Mouse (Mus musculus): Measurements from ENCODE around the gene Sptbn1.

The Sptbn1 gene

GRCm38 (mm10) chr11:30132581-30132980 is 135.4 kb downstream of the Sptbn1 start:
- DNase-seq (ENCODE audit: extremely low spot score, low spot score): no peak

DNA sequence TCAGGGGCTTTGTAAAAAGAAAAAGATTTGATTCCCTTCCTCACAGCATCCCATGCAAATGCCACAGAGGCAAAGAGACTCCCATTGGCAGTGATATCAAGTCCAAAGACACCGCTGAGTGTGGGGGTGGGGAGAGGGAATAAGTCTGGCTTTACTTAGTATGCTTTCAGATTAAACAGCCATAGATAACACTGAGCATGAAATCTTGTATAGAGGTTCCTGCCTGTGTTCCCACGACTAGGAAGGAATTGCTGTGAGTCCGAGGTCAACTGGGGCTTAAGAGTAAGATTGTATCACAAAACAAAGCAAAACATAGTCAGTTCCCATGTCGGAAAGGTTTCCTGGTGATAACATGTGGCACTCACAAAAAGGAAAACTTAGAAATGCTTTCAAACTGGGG is 136.3 kb downstream of the Sptbn1 start:
- no peak for DNase-seq (ENCODE audit: extremely low spot score, low spot score)

GRCm38 (mm10) chr11:30129339-30129738 is 138.6 kb downstream of the Sptbn1 start:
- no peak for DNase-seq (ENCODE audit: extremely low spot score, low spot score)

DNA sequence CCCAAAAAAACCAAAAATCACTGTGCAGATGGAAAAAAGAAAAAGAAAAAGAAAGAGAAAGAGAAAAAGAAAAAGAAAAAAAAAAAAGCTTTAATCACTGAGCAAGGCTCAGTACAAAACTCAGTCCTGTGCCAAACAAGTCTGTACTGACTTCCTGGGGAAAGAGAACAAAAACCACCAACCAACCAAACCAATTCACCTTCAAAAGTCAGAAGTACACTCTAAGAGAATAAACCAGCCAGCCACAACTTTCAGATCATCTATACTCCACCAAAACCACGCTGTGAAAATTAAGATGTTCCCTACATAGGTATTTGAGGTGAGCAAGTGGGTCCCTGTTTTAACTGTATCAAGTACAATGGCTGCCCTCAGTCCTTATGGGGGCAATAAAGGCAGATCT is 141.1 kb downstream of the Sptbn1 start:
- DNase-seq (ENCODE audit: extremely low spot score, low spot score): no peak

DNA sequence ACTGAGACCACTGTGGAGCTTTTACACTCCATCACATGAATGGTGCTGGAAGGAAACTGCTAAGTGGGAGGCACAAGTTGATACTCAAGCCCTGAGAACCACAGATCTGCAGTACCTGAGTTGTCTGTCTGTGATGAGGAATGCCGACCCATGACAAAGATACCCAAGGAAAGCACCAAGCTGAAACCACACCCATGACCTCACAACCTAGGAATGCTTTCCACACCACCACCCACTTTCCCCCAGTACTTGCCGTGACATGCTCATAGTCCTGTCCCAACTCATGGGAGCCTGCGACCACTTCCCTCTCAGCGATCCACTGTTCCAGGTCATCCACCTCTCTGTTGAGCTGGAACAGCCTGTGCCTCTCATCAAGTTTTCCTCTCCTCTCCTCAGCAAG is 149.9 kb downstream of the Sptbn1 start:
- no peak for DNase-seq (ENCODE audit: extremely low spot score, low spot score)

GRCm38 (mm10) chr11:30113631-30114030 is 154.3 kb downstream of the Sptbn1 start:
- no peak for DNase-seq (ENCODE audit: extremely low spot score, low spot score)

DNA sequence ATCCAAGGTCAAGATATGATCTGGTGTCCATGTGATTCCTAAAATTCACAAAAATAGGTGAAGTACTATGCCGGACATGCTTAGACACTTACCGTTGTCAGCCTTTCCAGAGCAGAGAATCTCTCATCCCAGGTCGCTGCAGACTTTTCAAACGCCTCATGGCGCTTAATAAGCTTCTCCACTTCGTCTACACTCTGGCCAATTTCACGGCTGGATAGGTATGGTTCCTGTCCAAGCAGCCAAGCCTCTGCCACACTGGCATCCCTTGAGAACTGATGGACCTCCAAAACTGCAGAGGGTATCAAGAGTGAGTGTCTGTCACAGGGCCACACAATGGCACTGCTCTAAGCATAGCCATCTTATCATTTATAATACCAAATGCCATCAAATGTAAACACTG is 157.3 kb downstream of the Sptbn1 start:
- no peak for DNase-seq (ENCODE audit: extremely low spot score, low spot score)

DNA sequence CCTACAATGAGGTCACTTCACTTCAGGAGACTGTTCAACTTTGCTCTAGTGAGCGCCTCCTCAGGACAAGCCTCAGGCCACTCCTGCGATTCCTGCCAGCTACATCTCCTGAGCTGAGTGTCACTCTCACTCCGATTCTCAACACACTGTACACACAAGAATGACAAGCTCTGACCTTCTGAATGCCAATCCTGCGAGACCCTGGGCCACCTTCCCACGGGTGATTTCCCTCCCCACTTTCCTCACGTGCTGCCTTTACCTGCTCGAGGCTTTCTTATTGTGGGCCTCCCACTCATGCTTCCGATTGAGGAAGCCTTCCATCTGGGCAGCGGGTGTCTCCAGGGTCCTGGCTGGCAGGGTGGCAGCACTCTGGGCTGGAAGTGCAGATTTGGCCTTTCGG is 163.8 kb downstream of the Sptbn1 start:
- DNase-seq (ENCODE audit: extremely low spot score, low spot score): no peak

- no peak for DNase-seq (ENCODE audit: extremely low spot score, low spot score)
Measured at GRCm38 (mm10) chr11:30102594-30102993, 165.4 kb downstream of the Sptbn1 start.

DNA sequence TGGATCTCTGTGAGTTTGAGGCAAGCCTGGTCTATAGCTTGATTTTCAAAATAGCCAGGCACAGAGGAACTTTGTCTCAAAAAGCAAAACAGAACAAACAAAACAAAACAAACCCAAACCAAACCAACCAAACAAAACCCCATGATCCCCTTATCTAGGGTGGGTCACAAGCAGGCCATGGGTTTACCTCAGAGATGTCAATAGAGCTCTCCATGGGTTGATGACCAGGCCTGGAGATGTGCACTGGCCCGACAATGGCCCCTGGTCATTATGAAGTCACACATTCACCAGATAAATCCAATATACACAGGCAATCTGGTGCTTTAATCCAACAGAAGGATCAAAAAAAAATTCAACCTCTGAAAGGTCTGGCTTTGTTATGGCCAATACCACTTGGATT is 166.2 kb downstream of the Sptbn1 start:
- DNase-seq (ENCODE audit: extremely low spot score, low spot score): no peak

DNA sequence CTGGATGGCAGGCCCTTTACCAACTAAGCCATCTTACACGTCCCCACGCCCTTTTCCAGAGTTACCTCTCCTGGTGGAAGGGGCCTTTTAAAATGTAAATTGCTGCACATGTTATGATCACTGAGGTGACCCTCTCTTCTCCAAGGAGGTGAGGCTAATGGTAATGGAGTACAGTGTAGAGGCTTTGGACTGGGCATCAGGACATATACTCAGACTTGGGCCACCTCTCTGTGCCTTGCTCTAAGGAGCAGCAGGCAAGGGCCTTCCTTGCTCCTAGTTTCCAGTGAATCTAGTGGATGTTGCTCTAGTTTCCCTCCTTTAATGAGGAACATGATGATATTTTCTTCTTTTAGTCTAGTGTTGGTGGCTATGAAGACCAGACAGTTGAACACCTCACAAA is 166.8 kb downstream of the Sptbn1 start:
- DNase-seq (ENCODE audit: extremely low spot score, low spot score): no peak

- DNase-seq (ENCODE audit: extremely low spot score, low spot score): no peak
Measured at GRCm38 (mm10) chr11:30099916-30100315, 168.1 kb downstream of the Sptbn1 start.

DNA sequence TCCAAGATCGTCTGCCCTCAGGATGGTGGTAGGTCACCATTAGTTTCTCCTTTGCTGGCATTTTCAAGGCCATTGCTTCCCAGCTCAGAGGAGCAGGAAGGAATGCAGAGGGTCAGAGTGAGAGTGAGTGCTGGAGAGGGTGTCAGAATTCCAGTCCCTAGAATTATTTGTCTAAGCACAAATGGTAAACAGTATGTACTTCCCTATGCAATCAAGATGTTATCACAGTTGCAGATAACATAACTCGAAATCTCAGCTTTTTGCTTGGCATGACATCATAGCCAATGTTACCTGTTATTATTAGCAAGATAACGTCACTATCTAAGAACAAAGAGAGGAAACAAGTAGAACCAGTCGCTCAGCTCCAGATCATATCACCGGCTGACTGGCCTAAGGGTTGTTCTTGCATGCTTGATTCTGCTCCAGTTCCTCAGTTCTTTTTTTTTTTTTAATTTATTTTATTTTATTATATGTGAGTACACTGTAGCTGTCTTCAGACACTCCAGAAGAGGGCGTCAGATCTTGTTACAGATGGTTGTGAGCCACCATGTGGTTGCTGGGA is 172.7 kb downstream of the Sptbn1 start:
- no peak for DNase-seq (ENCODE audit: extremely low spot score, low spot score)

DNA sequence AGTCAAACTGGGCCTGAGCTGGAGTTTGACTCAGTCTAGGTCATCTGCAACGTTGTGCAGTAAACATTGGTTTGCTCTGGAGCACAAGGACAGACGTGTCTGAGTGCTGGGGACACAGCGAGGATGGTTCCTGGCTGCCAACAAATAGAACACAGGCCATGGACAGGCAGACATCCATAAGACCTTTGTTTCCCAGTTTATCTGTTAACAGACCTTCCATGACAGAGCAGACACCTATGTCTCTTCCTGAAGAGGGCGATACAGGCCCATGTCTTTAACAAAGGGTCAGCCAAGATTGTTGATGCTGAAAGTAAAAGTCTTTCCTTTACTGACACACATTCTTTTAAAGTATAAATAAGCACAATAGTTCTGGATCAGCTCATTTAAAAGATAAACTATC is 176.1 kb downstream of the Sptbn1 start:
- no peak for DNase-seq (ENCODE audit: extremely low spot score, low spot score)

DNA sequence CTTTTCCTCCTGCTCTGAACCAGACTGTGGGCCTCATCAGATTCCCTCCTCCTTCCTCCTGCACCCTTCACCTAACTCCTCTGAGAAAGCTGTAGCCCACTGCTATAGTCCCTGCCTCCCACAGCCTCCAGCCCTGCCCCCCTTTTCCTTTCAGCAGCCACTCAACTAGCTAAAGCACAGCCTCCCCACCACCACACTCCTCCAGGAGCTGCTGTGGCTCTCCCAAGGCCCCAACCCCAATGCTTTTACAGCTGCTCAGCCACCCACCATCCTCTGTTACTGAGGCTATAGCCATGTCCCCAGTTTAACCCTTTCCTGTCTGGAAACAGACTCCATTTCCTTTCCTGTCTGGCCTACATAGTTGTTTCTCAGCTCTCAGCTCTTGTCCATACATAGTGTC is 182.9 kb downstream of the Sptbn1 start:
- peak; percentile 18 for DNase-seq (ENCODE audit: extremely low spot score, low spot score)

- no peak for DNase-seq (ENCODE audit: extremely low spot score, low spot score)
Measured at GRCm38 (mm10) chr11:30057299-30057698, 210.7 kb downstream of the Sptbn1 start.
